Mouse (Mus musculus): Measurements from ENCODE around the gene Tmem26. TPM values are rescaled to one million over a fixed set of nuclear protein-coding genes. Genes with fewer than 3 reads are reported as not detected.

The Tmem26 gene
- total RNA-seq, 2 experiments from 2014 or later = 0.44 to 0.64 TPM

GRCm38 (mm10) chr10:68740251-68740650 lies 16.8 kb downstream of the Tmem26 start:
- intact Hi-C loops (cut with DNase I) = no loop called here
- no peak for DNase-seq

DNA sequence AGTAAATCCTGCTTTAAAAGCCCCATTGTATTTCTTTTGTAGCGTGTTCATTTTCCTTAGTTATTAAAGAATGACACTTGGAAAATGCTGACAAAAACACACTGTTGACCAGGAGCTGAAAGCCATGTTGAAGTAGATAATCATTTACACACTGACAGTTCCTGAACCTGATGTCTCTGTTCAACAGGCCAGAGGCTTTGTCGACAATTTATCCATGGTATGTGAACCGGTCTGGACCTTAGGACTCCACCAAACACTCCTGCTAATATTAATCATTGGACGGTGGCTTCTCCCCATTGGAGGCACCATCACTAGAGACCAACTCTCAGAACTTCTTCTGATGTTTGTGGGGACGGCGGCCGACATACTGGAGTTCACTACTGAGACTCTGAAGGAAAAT lies 27.5 kb downstream of the Tmem26 start:
- DNase-seq = no peak
- intact Hi-C loops (cut with DNase I) = no loop called here

DNA sequence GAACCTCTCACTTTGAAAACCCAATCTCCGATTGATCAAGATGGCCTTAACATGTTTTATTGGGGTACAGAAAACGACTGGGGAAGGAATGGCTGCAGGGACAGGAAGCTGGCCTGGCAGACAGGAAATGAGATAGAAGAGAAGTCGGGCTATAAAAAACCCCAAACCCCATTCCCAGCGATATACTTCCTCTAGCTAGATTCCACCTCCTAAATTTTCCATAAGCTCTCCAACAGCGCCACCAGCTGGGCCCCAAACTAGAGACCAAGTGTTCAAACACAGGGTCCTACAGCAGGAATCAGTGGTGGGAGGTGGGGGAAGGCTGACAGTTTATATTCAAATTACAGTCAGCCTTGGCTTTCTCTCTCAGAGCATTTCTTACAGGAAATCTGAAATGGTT lies 35.8 kb downstream of the Tmem26 start:
- intact Hi-C loops (cut with DNase I) = no loop called here
- no peak for DNase-seq

DNA sequence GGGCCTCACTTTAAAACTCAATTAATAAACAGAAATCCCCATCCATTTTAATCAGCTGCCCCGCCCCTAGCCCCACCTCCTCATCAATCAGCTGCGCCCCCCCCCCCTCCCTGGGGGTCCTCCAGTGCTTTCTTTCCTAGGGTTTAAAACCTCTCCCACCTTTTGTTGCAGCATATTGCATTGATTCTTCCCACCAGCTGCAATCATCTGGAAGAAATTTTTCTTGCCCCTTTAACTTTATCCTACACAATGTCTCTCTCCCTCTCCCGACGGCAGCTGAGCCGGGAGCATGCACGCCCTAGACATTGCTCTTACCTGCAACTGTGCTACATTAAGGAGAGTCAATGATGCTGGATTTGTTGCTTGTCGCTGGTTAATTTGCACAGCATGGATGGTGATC lies 36.3 kb downstream of the Tmem26 start:
- intact Hi-C loops (cut with DNase I) = no loop called here
- DNase-seq = no peak

DNA sequence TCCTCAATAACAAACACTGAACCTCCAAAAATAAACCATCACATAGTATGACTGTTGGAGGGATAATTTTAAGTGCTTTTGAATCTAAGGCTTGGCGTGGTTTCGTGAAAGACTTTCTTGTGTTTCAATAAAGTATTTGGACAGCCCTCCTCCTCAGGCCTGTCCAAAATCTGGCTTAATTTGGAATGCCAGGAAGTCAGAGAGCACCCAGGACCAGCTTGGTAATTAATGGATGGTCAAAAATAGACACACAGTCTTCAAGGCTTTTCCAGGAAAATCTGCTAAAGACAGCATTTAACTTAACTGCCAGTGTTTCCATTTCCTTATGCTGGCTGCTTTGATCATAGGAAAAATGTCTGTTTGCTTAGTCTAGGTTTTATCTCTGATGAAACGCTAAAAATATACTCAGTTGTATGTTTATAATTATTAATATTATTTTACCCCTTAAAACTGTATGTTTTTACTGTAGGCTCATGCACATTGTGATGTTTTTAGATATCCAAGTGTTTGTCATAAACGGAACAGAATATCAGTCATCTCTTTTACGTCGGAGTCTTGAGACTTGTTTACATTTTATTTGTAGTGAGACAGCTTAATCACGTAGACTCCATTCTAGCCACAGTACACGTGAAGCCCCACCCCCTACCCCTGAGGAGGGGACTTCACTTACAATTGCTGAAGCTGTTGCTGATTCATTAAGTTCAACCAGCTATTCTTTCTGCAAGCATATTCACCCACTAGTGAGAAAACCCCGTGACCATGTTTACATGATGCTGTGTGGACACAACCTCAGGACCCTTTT lies 57.8 kb downstream of the Tmem26 start:
- intact Hi-C loops (cut with DNase I) = no loop called here
- DNase-seq = no peak

DNA sequence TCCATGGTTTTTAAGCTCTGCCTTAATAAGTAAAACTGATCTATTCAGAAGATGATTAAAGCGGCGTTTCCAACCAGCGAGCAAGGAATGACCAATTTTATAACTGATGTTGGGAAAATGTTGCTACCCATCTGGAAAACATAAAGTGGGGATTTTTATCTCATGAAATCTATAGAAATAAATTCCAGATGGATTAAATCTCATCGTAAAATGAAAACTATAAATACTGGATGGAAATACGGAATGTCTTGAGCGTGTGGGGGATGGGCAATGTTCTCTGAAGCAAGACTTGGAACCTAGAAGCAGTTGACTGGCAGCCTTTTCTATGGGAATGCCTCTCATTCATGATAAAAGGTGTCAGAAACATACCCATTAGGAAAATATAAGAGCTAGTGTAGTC lies 59.3 kb downstream of the Tmem26 start:
- DNase-seq = no peak
- intact Hi-C loops (cut with DNase I) = no loop called here

DNA sequence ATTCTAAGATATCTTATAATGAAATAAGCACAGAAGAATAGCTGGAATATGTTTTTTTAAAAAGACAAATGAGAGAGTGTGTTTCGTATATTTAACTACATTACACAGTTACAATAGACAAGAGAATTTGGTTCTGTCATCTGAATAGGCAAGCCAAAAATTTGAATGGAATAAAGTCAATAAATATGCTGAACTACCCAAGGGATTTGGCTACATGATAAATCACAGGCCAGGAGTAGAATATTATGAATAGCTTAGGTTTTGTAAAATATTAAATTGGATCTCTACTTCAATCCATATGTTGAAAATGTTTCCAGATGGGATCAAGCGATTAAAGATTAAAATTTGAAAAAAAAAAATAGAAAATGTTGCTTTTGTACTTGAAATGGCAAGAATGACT lies 60.4 kb downstream of the Tmem26 start:
- no peak for DNase-seq
- intact Hi-C loops (cut with DNase I) = no loop called here

- intact Hi-C loops (cut with DNase I) = no loop called here
Observed at GRCm38 (mm10) chr10:68784463-68784862, 61.0 kb downstream of the Tmem26 start.

DNA sequence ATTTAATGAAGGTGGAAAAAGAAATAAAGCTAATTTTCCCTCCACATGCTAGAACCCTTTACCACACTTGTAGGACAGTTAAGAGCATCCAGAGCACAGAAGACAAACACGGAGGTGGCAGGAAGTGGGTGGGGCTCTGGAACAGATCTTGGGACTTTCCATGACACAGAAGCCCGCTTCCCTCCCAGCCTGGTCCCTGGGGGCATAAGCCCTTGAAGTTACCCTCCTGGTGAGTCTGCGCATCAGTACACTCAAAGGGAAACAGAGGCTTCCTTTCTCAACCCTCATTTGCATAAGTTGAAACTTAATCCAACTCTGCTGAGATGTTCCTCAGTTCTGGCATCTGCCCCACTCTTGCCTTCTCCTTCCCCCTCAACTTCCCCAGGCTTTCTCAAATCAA lies 72.0 kb downstream of the Tmem26 start:
- peak; percentile 22 to 31 for DNase-seq
- intact Hi-C loops (cut with DNase I) = no loop called here

More at GRCm38 (mm10) chr10:68784463-68784862, 61.0 kb downstream of the Tmem26 start:
- DNase-seq = no peak

GRCm38 (mm10) chr10:68799883-68800282 lies 76.4 kb downstream of the Tmem26 start:
- no peak for DNase-seq
- intact Hi-C loops (cut with DNase I) = no loop called here

GRCm38 (mm10) chr10:68800339-68800738 lies 76.9 kb downstream of the Tmem26 start:
- intact Hi-C loops (cut with DNase I) = no loop called here
- DNase-seq = no peak

- intact Hi-C loops (cut with DNase I) = no loop called here
- DNase-seq = no peak
Observed at GRCm38 (mm10) chr10:68806328-68806727, 82.9 kb downstream of the Tmem26 start.

- no peak for DNase-seq
- intact Hi-C loops (cut with DNase I) = no loop called here
Observed at GRCm38 (mm10) chr10:68810958-68811357, 87.5 kb downstream of the Tmem26 start.

DNA sequence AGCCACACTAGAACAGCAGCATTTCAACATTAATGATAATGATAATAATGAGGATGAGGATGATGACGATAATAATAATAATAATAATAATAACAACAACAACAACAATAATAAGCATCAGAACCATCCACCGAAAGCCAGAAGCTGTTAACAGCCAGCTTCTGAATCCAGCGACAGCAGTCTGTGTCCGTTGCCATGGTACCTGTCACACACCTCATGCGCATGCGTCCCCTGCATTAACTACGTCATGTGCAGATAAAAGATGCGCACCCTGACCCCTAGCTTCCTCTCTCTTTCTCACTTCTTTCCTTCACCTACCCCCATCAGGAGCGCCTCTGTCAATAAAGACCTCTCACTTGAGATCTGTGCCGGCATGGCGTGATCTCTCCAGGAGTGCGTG lies 89.3 kb downstream of the Tmem26 start:
- DNase-seq = no peak
- intact Hi-C loops (cut with DNase I) = no loop called here

DNA sequence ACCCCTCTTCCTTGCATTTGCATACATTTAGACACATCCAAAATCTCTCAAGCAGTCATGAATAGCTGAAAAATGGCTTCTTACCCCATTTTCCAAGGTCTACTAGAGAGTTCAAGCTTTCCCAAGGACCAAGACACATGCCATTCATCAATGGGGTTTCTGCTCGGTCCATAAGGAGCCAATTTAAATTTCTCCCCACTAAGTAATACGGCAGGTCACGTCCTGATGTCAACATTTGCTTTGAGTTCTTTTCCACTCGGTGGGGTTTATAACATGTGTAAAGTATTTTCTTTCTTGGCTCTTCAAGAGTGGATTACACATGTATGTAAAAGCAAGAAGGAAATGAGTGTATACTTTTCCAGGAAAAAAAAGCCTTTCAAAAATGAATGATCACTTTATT lies 93.8 kb downstream of the Tmem26 start:
- intact Hi-C loops (cut with DNase I) = no loop called here
- DNase-seq = no peak

- intact Hi-C loops (cut with DNase I) = no loop called here
- DNase-seq = no peak
Observed at GRCm38 (mm10) chr10:68818065-68818759, 94.8 kb downstream of the Tmem26 start.

GRCm38 (mm10) chr10:68824519-68824918 lies 101.1 kb downstream of the Tmem26 start:
- intact Hi-C loops (cut with DNase I) = no loop called here
- no peak for DNase-seq

Other genes starting within 250 kb of the Tmem26 start
- not detected for gene Cabcoco1, start 181.8 kb upstream of the Tmem26 start, total RNA-seq (2021)